Mouse (Mus musculus): ENCODE measurements around the gene Gnao1. TPM values are rescaled to one million over a fixed set of nuclear protein-coding genes. Genes with fewer than 3 reads are reported as not detected.

Gene Gnao1
- total and polyA plus RNA-seq, 2 experiments, result under 0.01 to 0.26 TPM

DNA sequence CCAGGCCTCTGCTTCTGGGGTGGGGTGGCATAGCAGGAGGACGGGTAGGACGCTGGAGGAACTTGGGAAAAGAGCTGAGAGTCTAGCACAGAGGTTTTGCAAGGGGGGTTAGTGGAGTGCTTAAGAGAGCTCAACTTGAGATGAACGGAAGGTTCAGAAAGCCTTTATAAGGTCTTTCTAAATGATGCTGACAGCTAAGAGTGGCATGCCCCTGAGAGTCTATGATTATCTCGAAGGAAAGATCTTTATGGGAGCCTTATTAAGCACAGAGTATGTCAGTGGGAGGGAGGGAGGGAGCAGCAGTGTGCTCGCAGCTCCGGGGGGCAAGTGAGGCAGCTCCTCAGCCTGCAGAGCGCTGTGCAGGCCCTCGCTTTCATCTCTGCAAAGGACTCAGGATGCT lies 29.3 kb downstream of the Gnao1 start:
- Histone ChIP-seq H3K4me1 (ENCODE audit: control insufficient read depth, insufficient read depth, low read length) (no peaks in the 10 kb centered on the region), H3K27ac (replicated peaks; ENCODE audit: insufficient read depth, low read depth, low read length) (no peak overlapping the region), H3K4me3 (ENCODE audit: insufficient read depth, low read depth, low read length) (no peak overlapping the region), H3K36me3 (ENCODE audit: control insufficient read depth, insufficient read depth, low read length) (no peaks in the 10 kb centered on the region), H3K27me3 (ENCODE audit: control insufficient read depth, insufficient read depth, low read length) (no peaks in the 10 kb centered on the region), H3K9ac (ENCODE audit: low read depth, low read length) (no peak overlapping the region), H3K79me2 (ENCODE audit: control insufficient read depth, insufficient read depth, low read length) (no peaks in the 10 kb centered on the region)
- 63% methylated on average over 8 of the region's 8 CpGs for WGBS
- no peak for TF ChIP-seq POLR2A (IDR thresholded peaks at IDR 0.05; ENCODE audit: extremely low read depth, insufficient read depth, low read length)
- TF ChIP-seq CTCF (IDR thresholded peaks at IDR 0.05; ENCODE audit: low read depth, low read length), result no peak
- DNase-seq (ENCODE audit: extremely low read depth, low read depth, low spot score), result no peak

DNA sequence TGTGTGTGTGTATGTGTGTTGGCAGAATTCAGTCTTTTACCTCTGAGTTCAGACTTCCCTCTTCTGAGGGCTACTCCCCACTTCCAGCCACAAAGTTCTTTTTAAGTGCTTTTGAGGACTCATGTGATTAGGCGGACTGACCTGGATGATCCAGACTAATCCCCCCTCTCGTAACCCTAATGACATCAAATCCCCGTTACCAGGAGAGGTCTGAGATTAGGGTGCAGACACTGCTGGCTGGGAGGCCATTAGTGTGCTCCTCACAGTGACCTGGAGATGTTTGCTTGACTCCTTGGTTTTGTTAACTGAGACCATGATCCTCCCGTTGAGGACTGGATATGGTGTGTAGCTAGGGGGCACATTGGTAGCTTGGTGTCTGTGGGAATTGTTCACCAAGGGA lies 30.7 kb downstream of the Gnao1 start:
- Histone ChIP-seq H3K4me3 (ENCODE audit: insufficient read depth, low read depth, low read length) (no peak overlapping the region), H3K36me3 (ENCODE audit: control insufficient read depth, insufficient read depth, low read length) (no peaks in the 10 kb centered on the region), H3K27ac (replicated peaks; ENCODE audit: insufficient read depth, low read depth, low read length) (no peak overlapping the region), H3K79me2 (ENCODE audit: control insufficient read depth, insufficient read depth, low read length) (no peaks in the 10 kb centered on the region), H3K9ac (ENCODE audit: low read depth, low read length) (no peak overlapping the region), H3K4me1 (ENCODE audit: control insufficient read depth, insufficient read depth, low read length) (no peaks in the 10 kb centered on the region), H3K27me3 (ENCODE audit: control insufficient read depth, insufficient read depth, low read length) (no peaks in the 10 kb centered on the region)
- WGBS, result 71% methylated on average over 4 of the region's 4 CpGs
- TF ChIP-seq POLR2A (IDR thresholded peaks at IDR 0.05; ENCODE audit: extremely low read depth, insufficient read depth, low read length), result no peak
- TF ChIP-seq CTCF (IDR thresholded peaks at IDR 0.05; ENCODE audit: low read depth, low read length), result no peak
- no peak for DNase-seq (ENCODE audit: extremely low read depth, low read depth, low spot score)

DNA sequence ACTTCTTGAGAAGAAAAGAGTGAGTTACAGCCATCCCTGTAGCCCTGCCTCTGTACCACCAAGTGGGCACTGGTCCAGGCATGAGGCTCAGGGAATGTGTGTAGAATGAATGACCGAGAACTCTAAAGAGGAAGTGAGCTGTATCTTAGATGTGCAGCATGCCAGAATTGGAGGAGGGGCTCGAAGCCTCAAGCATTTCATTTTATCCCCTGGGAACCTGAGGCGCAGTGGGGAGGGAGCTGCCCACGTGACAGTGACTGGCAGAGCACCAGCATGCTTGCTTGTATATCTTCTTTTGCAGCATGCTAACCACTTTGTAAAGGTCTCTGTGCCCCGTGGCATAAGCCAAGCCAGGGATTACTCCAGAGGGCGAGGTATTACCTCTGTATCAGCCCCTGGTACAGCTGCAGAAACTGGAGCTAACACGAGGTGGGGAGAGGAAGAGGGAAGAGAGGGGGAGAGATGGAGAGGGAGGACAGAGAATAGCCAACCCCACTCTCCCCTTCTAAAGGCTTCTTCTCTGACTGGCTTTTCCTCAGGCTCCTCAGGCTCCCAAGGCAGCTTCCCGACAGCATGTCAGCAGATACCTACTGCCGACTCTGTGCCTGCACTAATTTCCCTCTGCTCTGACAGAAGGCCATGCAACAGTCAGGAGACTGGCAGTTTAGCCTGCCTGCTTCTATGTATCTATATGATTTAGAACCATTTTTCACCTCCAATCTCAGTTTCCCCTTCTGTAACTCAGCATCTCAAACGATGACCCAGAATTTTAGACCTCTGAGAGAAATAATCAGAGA lies 31.4 kb downstream of the Gnao1 start:
- Histone ChIP-seq H3K36me3 (ENCODE audit: control insufficient read depth, insufficient read depth, low read length) (no peaks in the 10 kb centered on the region), H3K79me2 (ENCODE audit: control insufficient read depth, insufficient read depth, low read length) (no peaks in the 10 kb centered on the region), H3K27me3 (ENCODE audit: control insufficient read depth, insufficient read depth, low read length) (no peaks in the 10 kb centered on the region), H3K4me1 (ENCODE audit: control insufficient read depth, insufficient read depth, low read length) (no peaks in the 10 kb centered on the region), H3K27ac (replicated peaks; ENCODE audit: insufficient read depth, low read depth, low read length) (no peak overlapping the region), H3K9ac (ENCODE audit: low read depth, low read length) (no peak overlapping the region), H3K4me3 (ENCODE audit: insufficient read depth, low read depth, low read length) (no peak overlapping the region)
- TF ChIP-seq POLR2A (IDR thresholded peaks at IDR 0.05; ENCODE audit: extremely low read depth, insufficient read depth, low read length), result no peak
- TF ChIP-seq CTCF (IDR thresholded peaks at IDR 0.05; ENCODE audit: low read depth, low read length), result no peak
- no peak for DNase-seq (ENCODE audit: extremely low read depth, low read depth, low spot score)
- WGBS, result 53% methylated on average over 10 of the region's 10 CpGs

DNA sequence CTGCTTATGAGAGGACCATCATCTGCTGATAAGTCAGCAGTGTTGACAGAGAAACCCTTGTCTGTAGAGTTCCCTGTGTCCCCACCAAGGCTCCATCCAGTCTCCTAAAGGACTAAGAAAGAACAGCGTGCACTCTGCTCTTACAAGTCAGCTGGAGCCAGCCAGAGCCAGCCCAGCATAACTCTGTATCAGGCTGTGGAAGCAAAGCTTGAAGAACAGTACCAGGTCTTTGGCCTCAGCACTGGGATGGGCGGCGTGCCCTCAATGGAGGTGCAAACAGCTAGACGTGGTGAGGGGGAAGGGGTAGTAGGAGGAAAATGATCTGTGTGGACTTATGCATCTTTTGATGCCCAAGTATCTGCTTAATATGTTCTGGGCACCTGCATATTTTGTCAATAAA lies 32.8 kb downstream of the Gnao1 start:
- no peak for TF ChIP-seq CTCF (IDR thresholded peaks at IDR 0.05; ENCODE audit: low read depth, low read length)
- no peak for TF ChIP-seq POLR2A (IDR thresholded peaks at IDR 0.05; ENCODE audit: extremely low read depth, insufficient read depth, low read length)
- no peaks in the 10 kb centered on the region for H3K27me3 ChIP-seq (ENCODE audit: control insufficient read depth, insufficient read depth, low read length)
- no peak overlapping the region for H3K27ac ChIP-seq (replicated peaks; ENCODE audit: insufficient read depth, low read depth, low read length)
- DNase-seq (ENCODE audit: extremely low read depth, low read depth, low spot score), result no peak
- H3K9ac ChIP-seq (ENCODE audit: low read depth, low read length), result no peak overlapping the region
- no peaks in the 10 kb centered on the region for H3K79me2 ChIP-seq (ENCODE audit: control insufficient read depth, insufficient read depth, low read length)
- H3K4me3 ChIP-seq (ENCODE audit: insufficient read depth, low read depth, low read length), result no peak overlapping the region
- no peaks in the 10 kb centered on the region for H3K36me3 ChIP-seq (ENCODE audit: control insufficient read depth, insufficient read depth, low read length)
- H3K4me1 ChIP-seq (ENCODE audit: control insufficient read depth, insufficient read depth, low read length), result no peaks in the 10 kb centered on the region
- WGBS, result 91% methylated on average over 4 of the region's 4 CpGs

DNA sequence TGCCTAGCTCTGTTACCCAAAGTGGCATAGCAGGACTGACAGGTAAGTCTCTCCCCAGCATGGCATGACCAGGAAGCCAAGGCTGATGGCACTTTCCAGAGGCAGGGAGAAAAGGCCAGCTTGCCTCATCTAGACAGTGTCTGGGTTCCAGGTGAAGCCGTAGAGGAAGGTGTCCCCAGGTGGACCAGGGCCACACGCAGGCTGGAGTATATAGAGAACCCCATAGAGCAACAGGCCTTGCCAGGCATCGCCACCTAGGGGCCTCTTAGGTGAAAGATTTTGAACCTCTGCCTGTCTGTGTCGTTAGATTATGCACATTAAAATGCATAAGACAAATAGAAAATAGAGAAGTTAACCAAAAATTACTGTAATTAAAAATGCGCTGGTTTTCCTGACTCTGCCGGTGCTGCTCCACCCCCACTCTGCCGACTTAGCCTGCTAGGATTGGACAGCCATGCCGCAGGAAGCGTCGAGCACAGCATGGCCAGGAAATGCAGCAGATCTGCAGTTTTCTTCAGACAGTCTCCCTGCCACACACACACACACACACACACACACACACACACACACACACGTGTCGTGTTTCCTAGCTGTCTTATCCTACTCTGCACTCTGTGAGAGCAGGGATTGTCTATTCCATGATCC lies 34.2 kb downstream of the Gnao1 start:
- TF ChIP-seq POLR2A (IDR thresholded peaks at IDR 0.05; ENCODE audit: extremely low read depth, insufficient read depth, low read length) (no peak), CTCF (IDR thresholded peaks at IDR 0.05; ENCODE audit: low read depth, low read length) (peak; percentile 9; the same call in 1 of the 2 replicates)
- Histone ChIP-seq H3K4me3 (ENCODE audit: insufficient read depth, low read depth, low read length) (no peak overlapping the region), H3K9ac (ENCODE audit: low read depth, low read length) (no peak overlapping the region), H3K79me2 (ENCODE audit: control insufficient read depth, insufficient read depth, low read length) (no peaks in the 10 kb centered on the region), H3K36me3 (ENCODE audit: control insufficient read depth, insufficient read depth, low read length) (no peaks in the 10 kb centered on the region), H3K27me3 (ENCODE audit: control insufficient read depth, insufficient read depth, low read length) (no peaks in the 10 kb centered on the region), H3K4me1 (ENCODE audit: control insufficient read depth, insufficient read depth, low read length) (no peaks in the 10 kb centered on the region), H3K27ac (replicated peaks; ENCODE audit: insufficient read depth, low read depth, low read length) (no peak overlapping the region)
- no peak for DNase-seq (ENCODE audit: extremely low read depth, low read depth, low spot score)
- WGBS, result 52% methylated on average over 12 of the region's 12 CpGs

DNA sequence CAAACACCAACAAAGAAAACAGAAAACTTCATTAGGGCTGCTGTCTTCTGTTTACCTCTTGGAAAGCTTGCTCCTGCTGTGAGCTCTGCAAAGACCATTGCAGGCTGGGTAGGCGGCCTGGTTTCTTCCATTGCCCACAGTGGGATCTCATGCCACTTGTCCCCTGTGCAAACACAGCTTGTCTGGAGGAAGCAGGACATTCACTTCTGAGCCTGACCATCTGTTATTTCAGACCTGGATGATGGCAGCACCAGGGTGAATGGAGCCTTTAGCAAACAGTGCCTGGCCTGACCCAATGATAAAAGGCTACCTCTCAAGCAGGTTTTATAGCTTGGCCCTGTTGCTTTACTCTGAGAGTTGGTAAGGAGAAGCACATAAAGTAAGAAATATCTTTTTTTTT lies 35.4 kb downstream of the Gnao1 start:
- WGBS, result 100% methylated on average over 1 of the region's 1 CpGs
- Histone ChIP-seq H3K4me3 (ENCODE audit: insufficient read depth, low read depth, low read length) (no peak overlapping the region), H3K4me1 (ENCODE audit: control insufficient read depth, insufficient read depth, low read length) (no peaks in the 10 kb centered on the region), H3K27ac (replicated peaks; ENCODE audit: insufficient read depth, low read depth, low read length) (no peak overlapping the region), H3K9ac (ENCODE audit: low read depth, low read length) (no peak overlapping the region), H3K79me2 (ENCODE audit: control insufficient read depth, insufficient read depth, low read length) (no peaks in the 10 kb centered on the region), H3K27me3 (ENCODE audit: control insufficient read depth, insufficient read depth, low read length) (no peaks in the 10 kb centered on the region), H3K36me3 (ENCODE audit: control insufficient read depth, insufficient read depth, low read length) (no peaks in the 10 kb centered on the region)
- DNase-seq (ENCODE audit: extremely low read depth, low read depth, low spot score), result no peak
- TF ChIP-seq CTCF (IDR thresholded peaks at IDR 0.05; ENCODE audit: low read depth, low read length) (no peak), POLR2A (IDR thresholded peaks at IDR 0.05; ENCODE audit: extremely low read depth, insufficient read depth, low read length) (no peak)

Measured in liver, adult 2 months (tissue).